Mouse (Mus musculus): ENCODE measurements at regions not wholly inside any gene's neighbourhood (a gene's known extent, or its start where the extent isn't known, plus 50 kb on each side); places are given as distances from the start of the nearest gene placed in this dataset.

DNA sequence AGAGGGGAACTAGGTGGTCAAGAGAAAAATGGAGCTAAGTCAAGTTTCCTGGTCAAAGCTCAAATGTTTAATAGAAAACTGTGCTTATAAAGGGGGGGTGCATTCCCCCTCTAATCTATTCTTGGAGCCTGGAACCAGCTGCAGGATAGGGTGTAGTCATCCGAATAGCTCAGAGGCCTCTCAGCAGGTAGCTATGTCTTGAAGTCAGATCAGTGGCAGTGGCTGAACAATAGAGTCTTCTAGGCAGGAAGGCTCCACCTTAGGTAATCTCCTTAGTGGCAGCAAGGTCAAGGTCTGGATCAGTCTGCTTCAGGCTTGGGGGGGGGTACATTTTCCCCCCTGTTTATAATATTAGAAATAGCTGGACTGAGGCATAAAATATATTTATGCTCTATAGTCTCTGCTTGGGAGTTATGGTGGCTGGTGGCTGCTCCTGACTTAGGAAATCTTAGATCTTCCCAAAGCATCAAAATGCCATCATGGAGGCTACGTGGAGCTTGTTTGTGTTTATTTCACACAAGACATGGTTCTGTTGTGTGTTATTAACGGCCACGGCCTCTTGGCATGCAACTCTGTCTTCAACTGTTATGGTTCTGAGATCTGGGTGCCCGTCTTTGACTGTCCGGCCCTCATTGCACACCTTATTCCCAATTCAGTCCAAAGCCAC, 1984.1 kb downstream of the Cntnap5b start:
- no peak for DNase-seq (ENCODE audit: low spot score)

DNA sequence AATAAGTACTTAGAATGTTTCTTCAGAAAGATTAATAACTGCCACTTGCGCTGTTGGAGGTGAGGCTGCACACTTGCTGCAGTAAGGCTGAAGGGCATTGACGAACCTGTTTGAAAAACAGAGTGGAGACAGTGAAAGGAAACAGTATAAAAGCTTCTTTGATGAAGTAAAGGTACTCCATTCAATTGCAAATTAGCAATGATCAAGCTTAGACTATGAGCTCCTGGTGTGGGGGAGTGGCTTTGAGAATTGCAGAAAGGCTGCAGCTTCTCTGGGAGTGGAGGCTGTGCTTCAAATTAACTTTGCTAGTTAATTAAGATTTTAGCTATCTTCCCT, 1984.6 kb downstream of the Cntnap5b start:
- peak; percentile 1 for DNase-seq (ENCODE audit: low spot score)

DNA sequence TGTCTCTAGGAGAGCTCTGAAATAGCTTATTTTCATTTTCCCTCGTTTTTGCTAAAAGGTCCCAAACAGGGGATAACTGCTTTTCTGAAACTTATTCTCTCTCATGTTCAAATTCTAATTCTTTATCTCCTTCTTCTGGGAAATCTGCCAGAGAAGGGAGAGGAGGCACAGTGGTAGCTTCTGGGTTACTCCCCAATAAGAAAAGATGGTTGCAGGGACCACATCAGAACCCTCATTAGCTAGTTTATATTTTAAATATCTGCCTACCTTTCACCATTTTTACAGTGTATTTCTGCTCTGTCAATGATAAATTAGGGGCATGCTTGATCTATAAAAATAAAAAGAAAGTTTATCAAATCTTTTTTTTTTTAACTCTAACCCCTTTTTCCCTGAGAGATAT, 2033.3 kb downstream of the Cntnap5b start:
- no peak for DNase-seq (ENCODE audit: low spot score)
